Mouse (Mus musculus): ENCODE data around the gene Lhfpl2. TPM values are rescaled to one million over a fixed set of nuclear protein-coding genes. Genes with fewer than 3 reads are reported as not detected.

Gene Lhfpl2
- total and polyA plus RNA-seq, 3 experiments, result not detected

DNA sequence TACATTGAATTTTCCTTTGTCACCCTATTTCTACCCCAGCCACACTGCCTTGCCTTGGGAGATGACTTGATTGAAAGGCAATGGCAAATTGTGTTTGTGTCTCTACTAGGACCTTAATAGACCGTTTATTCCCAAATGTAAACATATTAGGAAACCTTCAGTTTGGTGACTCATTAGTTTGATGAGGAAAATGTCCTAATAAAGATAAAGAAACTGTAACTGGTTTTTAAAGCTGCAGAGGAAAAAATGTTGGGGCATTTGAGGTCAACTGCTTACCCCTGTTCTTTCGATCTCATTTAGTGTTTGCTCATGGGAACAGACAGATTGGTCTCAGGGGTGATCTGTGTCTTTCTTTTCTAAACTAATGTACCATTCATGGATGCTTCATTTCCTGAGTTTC, 40.1 kb downstream of the Lhfpl2 start:
- peaks cover 3 to 13% of the 10 kb centered on the region in 2 experiments; a peak in 2 of 4 replicates for H3K4me1 ChIP-seq (ENCODE audit: control insufficient read depth in 1 of 2, insufficient read depth in 2 of 2)
- H3K79me2 ChIP-seq (replicated peaks; ENCODE audit: control insufficient read depth, extremely low read depth, insufficient read depth, poor library complexity, severe bottlenecking), result no peaks in the 10 kb centered on the region
- in situ Hi-C loops (cut with MboI; ENCODE audit: low pct_ligation_motif_present, low pct_unique_long_range_greater_than_20kb, low sequenced_read_pairs), result no loop called here
- H3K36me3 ChIP-seq (replicated peaks in 1 of 2; ENCODE audit: control insufficient read depth in 1 of 2, insufficient read depth in 1 of 2, low read length in 1 of 2), result no peaks in the 10 kb centered on the region
- H3K9ac ChIP-seq (ENCODE audit: insufficient read depth, low read depth), result no peak overlapping the region
- TF ChIP-seq MXI1 (IDR thresholded peaks at IDR 0.05; ENCODE audit: low read depth, low read length) (no peak), TBP (conservative IDR thresholded peaks at IDR 0.05; ENCODE audit: low read depth, low read length) (no peak), UBTF (IDR thresholded peaks at IDR 0.05; ENCODE audit: low read depth, low read length) (no peak), EP300 (IDR thresholded peaks at IDR 0.05; ENCODE audit: low read length) (no peak), RCOR1 (conservative IDR thresholded peaks at IDR 0.05; ENCODE audit: low read depth, low read length) (no peak), MAX (IDR thresholded peaks at IDR 0.05; ENCODE audit: low read length) (no peak)
- H3K9me3 ChIP-seq (replicated peaks; ENCODE audit: low read length), result no peaks in the 10 kb centered on the region
- dilution Hi-C loops (cut with MboI; ENCODE audit: extremely low pct_ligation_motif_present, extremely low pct_unique_long_range_greater_than_20kb, low sequenced_read_pairs), result no loop called here
- no peak overlapping the region for H3K4me3 ChIP-seq (replicated peaks in 1 of 3; ENCODE audit: low read depth in 2 of 3, low read length in 2 of 3, poor library complexity in 1 of 3)
- H3K4me2 ChIP-seq (ENCODE audit: insufficient read depth, low read depth, poor library complexity, severe bottlenecking), result no peak overlapping the region
- no peak for DNase-seq (ENCODE audit: extremely low read depth)
- no peaks in the 10 kb centered on the region for H3K27me3 ChIP-seq (replicated peaks)
- H3K27ac ChIP-seq (ENCODE audit: insufficient read depth, low read depth), result no peak overlapping the region

DNA sequence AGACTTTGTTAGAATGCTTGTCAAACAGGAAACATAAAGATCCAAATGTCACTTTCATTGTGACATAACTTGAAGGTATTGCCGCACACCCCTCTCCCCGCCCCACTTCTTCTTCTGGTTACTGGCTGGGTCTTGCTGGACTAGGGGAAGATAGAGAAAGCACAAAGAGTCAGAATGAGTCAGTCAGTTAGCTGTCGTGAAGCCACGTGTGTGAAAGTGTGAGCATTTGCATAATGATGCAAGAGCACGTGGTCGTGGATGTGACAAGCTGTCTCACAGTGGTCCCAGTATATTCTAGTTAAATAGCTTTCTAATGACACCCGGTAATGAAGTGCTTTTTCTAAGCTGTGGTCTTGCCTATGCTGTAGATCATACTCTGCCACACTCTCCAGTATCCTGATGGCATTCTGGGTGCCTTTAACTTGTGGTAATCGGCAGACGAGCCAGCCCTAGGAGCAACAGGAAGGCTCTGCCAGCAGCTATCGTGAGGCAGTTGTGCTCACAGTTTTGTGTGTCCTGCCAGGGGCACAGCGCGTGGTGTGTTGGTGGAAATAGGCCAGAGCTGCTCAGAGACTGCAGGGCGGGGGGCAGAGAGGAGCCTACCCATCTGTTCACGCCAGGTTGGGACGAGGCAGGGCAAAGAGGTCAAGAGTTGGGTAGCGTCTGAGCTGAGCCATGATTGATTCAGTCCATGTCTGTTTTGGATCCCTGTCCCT, 40.9 kb downstream of the Lhfpl2 start:
- in situ Hi-C loops (cut with MboI; ENCODE audit: low pct_ligation_motif_present, low pct_unique_long_range_greater_than_20kb, low sequenced_read_pairs), result no loop called here
- Histone ChIP-seq H3K4me1 (ENCODE audit: control insufficient read depth in 1 of 2, insufficient read depth in 2 of 2) (peaks cover 3 to 13% of the 10 kb centered on the region in 2 experiments; a peak in 2 of 4 replicates), H3K27ac (ENCODE audit: insufficient read depth, low read depth) (no peak overlapping the region), H3K79me2 (replicated peaks; ENCODE audit: control insufficient read depth, extremely low read depth, insufficient read depth, poor library complexity, severe bottlenecking) (no peaks in the 10 kb centered on the region), H3K36me3 (replicated peaks in 1 of 2; ENCODE audit: control insufficient read depth in 1 of 2, insufficient read depth in 1 of 2, low read length in 1 of 2) (no peaks in the 10 kb centered on the region), H3K27me3 (replicated peaks) (no peaks in the 10 kb centered on the region), H3K9me3 (replicated peaks; ENCODE audit: low read length) (no peaks in the 10 kb centered on the region), H3K4me2 (ENCODE audit: insufficient read depth, low read depth, poor library complexity, severe bottlenecking) (no peak overlapping the region), H3K9ac (ENCODE audit: insufficient read depth, low read depth) (no peak overlapping the region), H3K4me3 (replicated peaks in 1 of 3; ENCODE audit: low read depth in 2 of 3, low read length in 2 of 3, poor library complexity in 1 of 3) (no peak overlapping the region)
- dilution Hi-C loops (cut with MboI; ENCODE audit: extremely low pct_ligation_motif_present, extremely low pct_unique_long_range_greater_than_20kb, low sequenced_read_pairs), result no loop called here
- no peak for TF ChIP-seq MEF2A (IDR thresholded peaks at IDR 0.05; ENCODE audit: borderline replicate concordance, low read depth, low read length)
- peak; percentile 95 for TF ChIP-seq MYC (IDR thresholded peaks at IDR 0.05; ENCODE audit: low read depth, low read length)
- TF ChIP-seq BHLHE40 (IDR thresholded peaks at IDR 0.05; ENCODE audit: low read depth, low read length), result peak; percentile 97
- TF ChIP-seq USF2 (conservative IDR thresholded peaks at IDR 0.05; ENCODE audit: low read depth, low read length), result no peak
- no peak for TF ChIP-seq SMC3 (IDR thresholded peaks at IDR 0.05; ENCODE audit: low read depth, low read length)
- no peak for TF ChIP-seq ZKSCAN1 (IDR thresholded peaks at IDR 0.05; ENCODE audit: borderline replicate concordance, low read depth, low read length)
- peak; percentile 57; the same call in 1 of the 2 replicates for TF ChIP-seq MXI1 (IDR thresholded peaks at IDR 0.05; ENCODE audit: low read depth, low read length)
- peak; percentile 60 for TF ChIP-seq ETS1 (conservative IDR thresholded peaks at IDR 0.05; ENCODE audit: low read depth, low read length)
- peak; percentile 96 for TF ChIP-seq MAX (IDR thresholded peaks at IDR 0.05; ENCODE audit: low read length)
- TF ChIP-seq CHD1 (IDR thresholded peaks at IDR 0.05; ENCODE audit: low read depth, low read length), result no peak
- peak; percentile 75 for DNase-seq (ENCODE audit: extremely low read depth)
